Mouse (Mus musculus): ENCODE measurements around the gene Myrf.
A peak's percentile ranks its signal among the peaks of the same experiment; 100 is the strongest.

Gene Myrf

GRCm38 (mm10) chr19:10248128-10248527, 7.6 kb upstream of the Myrf start:
- DNase-seq = no peak

GRCm38 (mm10) chr19:10247165-10247564, 6.6 kb upstream of the Myrf start:
- DNase-seq = no peak

GRCm38 (mm10) chr19:10244183-10244582, 3.6 kb upstream of the Myrf start:
- DNase-seq = peak; percentile 75 to 81

GRCm38 (mm10) chr19:10242916-10243315, 2.4 kb upstream of the Myrf start:
- no peak for DNase-seq

GRCm38 (mm10) chr19:10239975-10240653, 434 bp downstream of the Myrf start:
- no peak for DNase-seq

- DNase-seq = no peak
These were observed 1.1 kb downstream of the Myrf start for GRCm38 (mm10) chr19:10239419-10239818.

GRCm38 (mm10) chr19:10238477-10238876, 2.1 kb downstream of the Myrf start:
- DNase-seq = no peak

GRCm38 (mm10) chr19:10235784-10236565, 4.6 kb downstream of the Myrf start:
- DNase-seq = peak; percentile 71 to 83

GRCm38 (mm10) chr19:10232327-10233017, 8.1 kb downstream of the Myrf start:
- DNase-seq = no peak

GRCm38 (mm10) chr19:10231871-10232270, 8.7 kb downstream of the Myrf start:
- DNase-seq = no peak

GRCm38 (mm10) chr19:10231016-10231415, 9.5 kb downstream of the Myrf start:
- DNase-seq = peak; percentile 57 to 67

GRCm38 (mm10) chr19:10225767-10226166, 14.8 kb downstream of the Myrf start:
- peak; percentile 64 to 74 for DNase-seq

- DNase-seq = no peak
These were observed 15.7 kb downstream of the Myrf start for GRCm38 (mm10) chr19:10224637-10225453.

GRCm38 (mm10) chr19:10223561-10223960, 17.0 kb downstream of the Myrf start:
- no peak for DNase-seq

- DNase-seq = no peak
These were observed 17.9 kb downstream of the Myrf start for GRCm38 (mm10) chr19:10222656-10223055.

- DNase-seq = no peak
These were observed 19.0 kb downstream of the Myrf start for GRCm38 (mm10) chr19:10221585-10221984.

- no peak for DNase-seq
These were observed 21.0 kb downstream of the Myrf start for GRCm38 (mm10) chr19:10219593-10219992.

GRCm38 (mm10) chr19:10219108-10219507, 21.4 kb downstream of the Myrf start:
- DNase-seq = peak in 1 of 2 experiments; percentile 77

GRCm38 (mm10) chr19:10216101-10216500, 24.4 kb downstream of the Myrf start:
- no peak for DNase-seq

GRCm38 (mm10) chr19:10213796-10214471, 26.6 kb downstream of the Myrf start:
- DNase-seq = no peak

- DNase-seq = no peak
These were observed 29.7 kb downstream of the Myrf start for GRCm38 (mm10) chr19:10210885-10211284.

GRCm38 (mm10) chr19:10208851-10209250, 31.7 kb downstream of the Myrf start:
- no peak for DNase-seq
